Mouse (Mus musculus) fibroblast of lung, adult 2 months (primary cell): ENCODE results near the gene Bcas1.

Experiments used
- DNase-seq: peaks from one replicate; pipeline ENCODE4 v3.0.0-alpha.2; 2011; ENCODE audit warnings: low read depth

The Bcas1 gene

DNA sequence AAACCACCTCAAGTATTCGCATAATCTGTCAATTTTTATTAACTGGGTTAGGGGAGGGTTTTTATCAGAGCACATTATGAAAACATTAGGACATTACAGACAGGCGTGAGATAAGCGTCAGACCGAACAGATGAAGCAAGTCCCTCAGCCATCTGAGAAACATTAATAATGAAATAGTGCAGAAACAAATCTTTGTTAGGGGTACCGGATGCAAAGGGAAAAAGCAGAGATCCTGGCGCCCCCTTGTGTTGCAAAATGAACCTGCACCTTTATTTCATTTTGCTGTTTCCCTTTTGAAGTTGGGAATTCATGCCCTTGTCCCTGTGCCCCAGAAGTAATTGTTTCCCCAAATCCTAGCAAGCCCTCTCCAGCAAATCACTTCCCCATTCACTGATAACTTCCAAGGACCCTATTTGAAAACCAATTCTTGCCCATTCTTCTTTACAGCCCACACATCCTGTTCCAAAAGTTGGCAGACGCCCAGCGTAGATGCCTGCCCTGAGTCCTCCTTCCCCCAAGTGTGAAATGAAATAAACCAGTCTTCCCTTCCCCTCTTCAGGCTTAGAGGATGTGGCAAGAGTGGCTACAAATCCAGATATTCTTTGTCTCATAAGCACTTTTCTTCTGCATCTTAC lies 80.4 kb downstream of the Bcas1 start:
- DNase-seq: peak; percentile 40

DNA sequence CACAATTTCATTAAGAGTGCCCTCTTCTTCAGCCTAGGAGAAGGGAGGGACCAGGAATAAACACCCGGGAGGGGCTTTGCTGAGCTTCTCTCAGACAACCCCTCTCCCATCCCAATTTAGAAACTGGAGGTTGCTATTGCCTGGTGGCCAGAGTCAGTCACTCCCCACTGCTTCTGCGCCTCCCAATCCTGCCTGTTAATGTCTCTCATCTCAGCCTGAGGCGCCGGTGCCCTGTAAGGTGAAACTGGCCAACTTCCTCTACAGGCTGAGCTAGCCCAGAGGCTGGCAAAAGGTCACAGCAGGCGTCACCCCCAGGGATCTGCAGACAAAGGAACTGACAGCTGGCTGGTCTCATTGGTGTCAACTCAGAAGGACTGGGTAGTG lies 82.2 kb downstream of the Bcas1 start:
- no peak for DNase-seq

DNA sequence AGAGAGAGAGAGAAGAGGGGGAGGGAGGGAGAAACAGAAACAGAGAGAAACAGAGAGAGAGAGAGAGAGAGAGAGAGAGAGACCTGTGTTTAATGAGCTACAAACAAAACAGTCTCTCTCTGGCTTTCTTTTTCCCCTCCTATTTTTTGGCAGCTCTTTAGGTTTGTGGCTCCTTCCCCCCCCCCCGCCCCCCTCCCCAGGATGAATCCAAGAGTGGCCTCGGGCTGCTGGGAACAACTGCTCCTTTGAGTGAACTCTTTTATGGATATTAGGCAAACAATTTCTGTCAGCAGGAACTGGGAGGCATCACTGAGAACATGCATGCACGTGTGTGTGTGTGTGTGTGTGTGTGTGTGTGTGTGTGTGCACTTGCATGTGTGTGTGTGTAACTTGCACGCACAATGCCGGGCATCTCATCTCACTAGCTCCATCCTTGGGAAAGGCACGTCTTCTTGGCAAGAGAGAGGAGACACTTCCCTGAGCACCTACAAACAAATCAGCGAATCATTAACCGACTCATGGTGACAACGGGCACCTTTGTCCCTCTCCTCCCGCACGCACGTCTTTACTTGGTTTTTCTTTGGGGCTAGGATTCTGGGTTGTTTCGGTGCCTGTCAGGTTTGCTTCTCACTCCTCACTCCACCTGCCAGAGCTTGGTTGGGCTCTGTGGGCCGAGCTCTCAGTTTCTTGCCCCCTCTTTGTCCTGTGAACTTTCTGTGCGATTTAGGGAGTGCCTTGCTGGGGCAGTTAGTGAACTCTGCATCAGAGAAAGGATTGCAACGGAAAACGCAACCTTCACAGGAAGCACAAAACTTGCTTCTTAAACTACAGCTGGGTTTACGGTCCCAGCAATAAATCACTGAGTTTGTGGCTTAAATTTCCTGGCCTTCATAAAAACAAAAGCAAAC lies 82.9 kb downstream of the Bcas1 start:
- DNase-seq: no peak

GRCm38 (mm10) chr2:170343819-170344317 lies 83.8 kb downstream of the Bcas1 start:
- DNase-seq: no peak

- DNase-seq: peak; percentile 58
These were observed 84.4 kb downstream of the Bcas1 start for GRCm38 (mm10) chr2:170343133-170343818.

GRCm38 (mm10) chr2:170342312-170342830 lies 85.3 kb downstream of the Bcas1 start:
- no peak for DNase-seq

GRCm38 (mm10) chr2:170341179-170341578 lies 86.5 kb downstream of the Bcas1 start:
- no peak for DNase-seq

- no peak for DNase-seq
These were observed 91.3 kb downstream of the Bcas1 start for GRCm38 (mm10) chr2:170336266-170336760.

DNA sequence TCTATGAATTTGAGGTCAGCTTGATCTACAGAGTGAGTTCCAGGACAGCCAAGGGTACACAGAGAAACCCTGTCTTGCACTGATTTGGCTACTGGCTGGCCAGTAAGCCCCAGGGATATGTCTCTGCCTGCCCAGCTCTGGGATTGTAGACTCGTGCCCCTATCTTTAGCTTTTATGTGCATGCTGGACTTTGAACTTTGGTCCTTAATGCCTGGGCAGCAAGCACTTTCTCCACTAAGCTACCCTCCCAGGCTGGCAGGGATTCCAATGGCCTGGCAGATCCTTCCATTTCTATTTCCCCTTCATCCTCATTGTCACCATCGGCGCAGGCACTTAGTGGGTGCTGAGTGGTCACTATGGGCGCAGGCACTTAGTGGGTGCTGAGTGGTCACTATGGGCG lies 92.5 kb downstream of the Bcas1 start:
- no peak for DNase-seq

GRCm38 (mm10) chr2:170331870-170332269 lies 95.8 kb downstream of the Bcas1 start:
- DNase-seq: no peak

GRCm38 (mm10) chr2:170330466-170330865 lies 97.2 kb downstream of the Bcas1 start:
- no peak for DNase-seq

DNA sequence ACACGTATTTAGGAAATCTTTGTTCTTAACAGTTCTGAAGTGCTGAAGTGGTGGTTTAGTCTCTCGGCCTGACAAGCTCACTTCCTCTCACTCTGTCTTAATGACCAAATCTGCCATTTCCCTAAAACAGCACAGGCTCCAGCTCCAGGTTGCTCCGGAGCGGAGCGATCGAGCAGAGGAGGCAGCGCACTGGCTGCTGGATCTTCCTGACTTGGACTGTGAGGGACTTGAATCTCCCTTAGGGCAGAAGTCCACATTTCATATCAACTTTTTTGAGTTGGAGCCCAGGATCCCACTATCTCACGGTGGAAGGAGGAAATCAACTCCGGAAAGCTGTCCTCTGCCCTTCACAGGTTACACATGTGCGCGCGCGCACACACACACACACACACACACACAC lies 97.7 kb downstream of the Bcas1 start:
- DNase-seq: no peak

DNA sequence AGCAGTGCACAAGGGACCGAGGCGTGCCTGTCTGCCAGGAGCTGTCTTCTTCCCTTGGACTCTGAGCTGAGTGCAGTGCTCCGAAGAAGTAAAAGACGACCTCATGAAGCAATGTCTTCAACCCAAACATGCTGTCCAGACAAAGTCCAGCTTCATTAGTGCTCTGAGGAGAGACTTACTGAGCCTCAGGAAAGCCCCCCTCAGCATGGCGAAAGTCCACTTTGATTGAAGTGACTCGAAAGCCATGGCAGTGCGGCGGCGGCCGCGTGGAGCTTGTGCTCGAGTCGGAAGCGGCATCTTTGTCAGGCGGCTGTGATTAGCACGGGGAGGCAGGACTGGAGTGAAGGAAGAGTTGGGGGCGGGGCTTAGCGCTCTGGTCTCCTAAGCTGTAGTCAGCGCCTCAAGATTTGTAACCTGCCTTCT lies 103.7 kb downstream of the Bcas1 start:
- DNase-seq: no peak

- peak; percentile 91 for DNase-seq
These were observed 105.6 kb downstream of the Bcas1 start for GRCm38 (mm10) chr2:170322013-170322414.

DNA sequence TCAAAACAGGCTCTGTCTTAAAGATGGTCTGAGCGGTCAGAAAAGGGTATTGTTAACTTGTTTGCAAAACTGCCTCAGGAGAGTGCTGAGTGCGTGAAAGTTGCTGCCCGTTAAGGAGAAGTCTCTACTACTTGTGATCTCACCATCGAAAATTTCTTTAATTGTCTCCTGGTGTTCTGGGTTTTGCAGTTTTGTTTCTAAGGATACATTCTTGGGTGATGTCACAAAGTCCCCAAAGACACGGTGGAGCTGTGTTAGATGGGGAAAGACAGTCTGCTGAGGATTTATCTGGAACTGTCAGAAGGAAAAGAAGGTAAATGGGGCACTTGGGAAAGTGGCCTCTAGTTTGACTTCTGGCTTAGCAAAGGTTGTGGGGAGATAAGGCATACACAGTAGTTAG lies 106.1 kb downstream of the Bcas1 start:
- DNase-seq: no peak

GRCm38 (mm10) chr2:170319533-170320463 lies 107.8 kb downstream of the Bcas1 start:
- no peak for DNase-seq

DNA sequence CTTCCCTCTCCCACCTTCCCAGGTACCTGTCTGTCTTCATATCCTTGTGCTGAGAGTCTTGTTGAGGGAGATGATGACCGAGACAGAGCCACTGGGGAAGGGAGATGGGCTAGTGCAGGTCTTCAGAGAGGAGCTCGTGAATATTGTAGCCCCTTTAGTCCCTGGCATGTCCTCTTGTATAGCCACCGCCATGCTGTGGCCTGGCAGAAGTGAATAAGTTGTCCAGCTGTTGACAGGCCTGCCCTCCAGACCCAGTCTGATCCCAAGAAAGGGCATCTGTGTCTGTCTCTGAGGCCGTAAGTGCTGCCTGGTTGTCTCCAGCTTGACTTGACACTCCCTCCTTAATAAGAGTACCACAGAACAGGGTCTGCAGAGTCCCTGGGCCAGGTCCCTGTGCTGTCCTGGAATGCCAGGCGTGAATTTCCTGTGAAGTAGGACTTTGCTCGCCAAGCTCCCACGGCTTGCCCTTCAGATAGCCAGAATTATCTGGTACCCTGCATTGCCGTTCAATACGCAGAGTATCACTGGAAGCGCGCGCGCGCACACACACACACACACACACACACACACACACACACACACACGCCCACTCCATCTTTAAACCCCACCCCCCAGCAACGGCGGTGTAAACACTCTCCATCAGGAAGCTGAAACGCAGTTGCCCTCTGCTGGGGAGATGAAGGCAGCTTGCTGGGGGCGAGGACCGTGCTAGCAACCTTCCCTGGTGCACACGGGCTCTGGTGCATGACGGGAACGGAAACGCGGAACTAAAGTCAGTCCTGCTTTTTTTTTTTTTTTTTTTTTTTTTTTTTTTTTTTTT lies 108.7 kb downstream of the Bcas1 start:
- DNase-seq: peak; percentile 77

- DNase-seq: no peak
These were observed 110.9 kb downstream of the Bcas1 start for GRCm38 (mm10) chr2:170316774-170317173.

DNA sequence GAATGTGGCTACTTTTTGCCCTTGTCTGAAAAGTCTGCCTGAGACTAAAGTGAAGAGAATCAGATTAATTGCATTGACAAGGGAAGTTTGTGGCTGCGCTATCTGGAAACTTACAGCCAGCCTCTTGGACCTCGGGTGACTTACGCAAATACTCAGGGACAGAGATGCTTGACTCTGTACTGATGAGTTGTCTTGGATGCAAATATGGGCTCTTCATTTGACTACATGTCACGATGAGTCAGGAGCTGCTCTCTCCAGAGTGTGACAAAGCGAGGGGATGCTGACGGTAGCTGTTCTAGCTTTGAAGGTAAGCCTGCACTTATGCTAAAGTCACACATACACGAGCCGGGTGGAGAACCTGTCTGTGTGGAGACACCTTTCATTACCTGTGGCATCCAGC lies 111.3 kb downstream of the Bcas1 start:
- DNase-seq: no peak

DNA sequence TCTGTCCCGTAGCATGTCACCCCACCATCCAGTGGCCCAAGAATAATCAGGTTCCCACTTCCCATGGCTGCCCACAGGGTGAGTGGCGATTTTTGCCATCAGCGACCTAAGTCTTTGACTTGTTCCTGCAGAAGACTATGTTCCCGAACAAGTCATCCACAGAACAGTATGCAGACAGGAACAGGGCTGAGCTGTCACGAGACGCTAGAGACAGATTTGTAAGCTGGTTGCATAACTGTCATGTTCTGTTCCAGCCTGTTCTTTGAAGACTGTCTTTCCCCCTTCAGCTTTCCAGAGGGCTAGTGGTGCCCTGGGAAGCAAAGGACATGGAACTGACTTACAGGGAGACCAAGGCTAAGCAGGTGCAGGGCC lies 116.7 kb downstream of the Bcas1 start:
- DNase-seq: no peak
